Mouse (Mus musculus) ovary, adult 18-20 months (tissue): ENCODE data around the gene Gm17482.
A peak's percentile ranks its signal among the peaks of the same experiment; 100 is the strongest.

Source experiments
- DNase-seq: peaks from one replicate; pipeline ENCODE4 v3.0.0; 2022; ENCODE audit warnings: low spot score, mixed read lengths

The Gm17482 gene

GRCm38 (mm10) chr6:115245500-115246058 is 18.4 kb downstream of the Gm17482 start:
- no peak for DNase-seq

- DNase-seq = peak; percentile 36
Observed at GRCm38 (mm10) chr6:115251531-115251985, 24.4 kb downstream of the Gm17482 start.

GRCm38 (mm10) chr6:115252099-115252873 is 25.1 kb downstream of the Gm17482 start, which contains the start of gene Timp4:
Timp4 (minus strand) TSS chr6:115252205.
- DNase-seq = no peak

DNA sequence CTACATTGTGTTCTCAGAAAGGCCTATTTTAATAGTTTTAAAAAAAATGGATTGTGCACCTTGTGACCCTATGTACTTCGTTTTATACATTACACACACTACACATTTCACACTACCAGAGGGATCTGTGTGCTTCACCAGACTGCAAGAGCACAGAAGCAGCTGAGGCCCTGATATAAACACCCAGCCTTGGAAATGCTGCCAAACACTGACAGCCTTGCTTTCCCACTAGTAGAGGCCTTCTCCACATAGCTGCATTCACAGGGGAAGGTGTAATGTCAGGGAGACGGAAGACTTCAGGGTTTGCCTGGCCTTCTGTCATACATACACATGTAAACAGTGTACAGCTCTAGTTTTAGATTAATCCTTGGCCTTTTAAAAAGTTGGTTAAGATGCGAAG is 28.0 kb downstream of the Gm17482 start:
- DNase-seq = no peak

- no peak for DNase-seq
Observed at GRCm38 (mm10) chr6:115260507-115260906, 33.4 kb downstream of the Gm17482 start.

GRCm38 (mm10) chr6:115266791-115267190 is 39.6 kb downstream of the Gm17482 start:
- no peak for DNase-seq

DNA sequence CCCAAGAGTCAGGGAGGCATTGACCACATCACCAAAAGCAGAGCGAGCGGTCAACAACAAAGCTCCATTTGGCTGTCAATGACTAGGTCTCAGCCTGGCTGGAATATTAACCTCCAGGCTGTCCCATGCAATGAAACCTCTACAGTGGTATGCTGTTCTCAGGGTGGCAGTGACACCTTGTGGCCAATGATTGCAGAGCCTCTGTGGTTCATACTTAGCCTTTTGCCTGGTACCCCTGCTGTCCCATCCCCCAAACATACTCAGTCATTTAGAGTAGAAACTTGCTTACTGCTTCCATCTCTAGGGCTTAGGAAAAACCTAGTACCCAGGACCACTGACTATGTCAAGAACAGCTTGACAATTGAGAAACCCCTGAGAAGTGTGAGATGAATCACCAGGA is 40.8 kb downstream of the Gm17482 start:
- peak; percentile 36 for DNase-seq

GRCm38 (mm10) chr6:115268551-115269385 is 41.6 kb downstream of the Gm17482 start:
- no peak for DNase-seq

- no peak for DNase-seq
Observed at GRCm38 (mm10) chr6:115269561-115269960, 42.4 kb downstream of the Gm17482 start.

DNA sequence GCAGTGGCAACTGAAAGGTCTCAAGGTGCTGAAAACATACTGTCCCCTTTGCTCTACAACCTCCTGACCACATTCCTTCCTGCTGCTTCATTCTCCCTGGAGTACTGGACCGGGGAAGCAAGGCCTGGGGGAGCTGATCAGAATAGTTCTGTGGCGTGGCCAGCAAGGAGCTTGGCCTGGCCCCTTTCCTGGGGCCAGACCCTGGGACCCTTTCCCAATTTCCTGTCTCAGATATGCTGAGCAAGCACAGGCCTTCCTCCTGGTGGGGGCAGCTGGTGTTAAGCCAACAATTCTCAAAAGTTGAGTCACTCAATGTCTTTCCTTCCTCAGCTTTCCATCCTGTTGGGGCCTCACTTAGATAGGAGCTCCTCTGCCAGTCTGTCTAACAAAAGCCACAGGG is 42.9 kb downstream of the Gm17482 start:
- DNase-seq = no peak

DNA sequence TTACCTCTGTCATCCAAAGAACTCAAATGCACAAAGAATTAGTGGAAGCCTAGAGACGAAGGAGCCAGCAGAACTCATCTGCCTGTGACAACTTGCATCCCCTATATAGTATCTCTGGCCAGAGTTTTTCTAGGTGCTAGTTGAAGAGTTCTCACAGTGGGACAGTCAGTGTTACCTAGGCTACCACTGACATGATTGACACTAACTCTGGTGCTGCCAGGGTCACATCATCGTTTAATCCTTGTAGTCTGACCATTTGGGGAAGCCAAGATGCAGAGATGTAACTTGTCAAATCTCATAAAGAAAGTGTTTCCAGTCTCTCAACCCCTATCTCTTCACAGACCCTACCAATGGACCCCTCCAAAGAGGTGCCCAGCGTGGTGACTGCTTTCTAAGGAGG is 44.2 kb downstream of the Gm17482 start:
- no peak for DNase-seq

DNA sequence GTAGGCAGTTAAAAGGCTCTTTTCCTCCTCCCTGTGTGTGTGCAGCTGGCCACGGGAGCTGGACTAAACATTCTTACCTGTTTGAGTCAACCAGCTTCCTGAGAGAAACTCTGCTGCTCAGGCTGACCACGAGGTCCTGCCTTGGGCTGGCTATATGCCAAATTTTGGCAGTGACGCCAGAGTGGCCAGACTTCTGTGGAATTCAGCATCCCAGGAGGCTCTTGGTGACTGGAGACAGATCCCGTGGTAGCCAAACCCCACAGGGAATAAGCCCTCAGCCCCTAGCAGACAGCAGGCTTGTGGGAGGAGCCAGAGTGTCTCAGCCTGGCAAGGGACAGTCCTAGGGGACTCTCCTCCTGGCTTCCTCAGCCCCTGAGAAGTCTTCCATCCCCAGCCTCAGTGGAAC is 44.7 kb downstream of the Gm17482 start:
- DNase-seq = peak; percentile 24

DNA sequence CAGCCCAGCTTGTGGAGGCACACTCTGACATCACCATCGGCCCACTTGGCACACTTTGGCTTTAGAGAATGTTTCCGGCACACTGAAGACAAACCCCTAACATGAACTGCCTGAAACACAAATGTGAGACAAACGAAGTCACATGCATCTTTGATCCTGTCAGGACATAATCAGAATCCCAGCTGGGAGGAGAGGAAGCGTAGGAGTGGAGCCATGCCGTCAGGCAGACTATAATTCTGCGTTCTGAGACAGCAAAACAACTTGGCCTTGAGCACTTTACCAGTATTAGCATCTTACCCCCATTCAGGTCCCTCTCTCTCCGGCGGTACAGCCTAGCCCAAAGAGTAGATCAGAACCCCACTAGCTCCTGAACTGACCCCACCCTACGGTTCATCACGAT is 46.2 kb downstream of the Gm17482 start:
- DNase-seq = peak; percentile 31

DNA sequence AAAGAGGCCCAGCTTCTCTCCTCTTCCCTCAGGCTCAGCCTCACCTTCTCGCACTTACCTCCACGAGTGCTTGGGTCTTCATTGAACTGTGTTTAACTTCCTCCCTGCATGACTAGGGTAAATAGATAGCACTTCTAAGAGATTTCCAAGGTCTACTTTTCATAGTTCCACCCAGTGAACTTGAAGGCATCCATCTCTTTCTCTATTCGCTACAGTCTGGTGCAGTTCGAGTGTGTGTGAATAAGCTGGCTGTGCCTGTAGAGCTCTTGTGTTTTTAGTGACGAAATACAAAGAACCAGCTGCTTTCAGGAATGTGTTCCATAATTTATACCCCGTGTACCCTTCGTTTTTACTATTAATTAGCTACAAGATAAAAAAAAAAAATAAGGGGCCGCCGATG is 47.6 kb downstream of the Gm17482 start:
- DNase-seq = no peak

DNA sequence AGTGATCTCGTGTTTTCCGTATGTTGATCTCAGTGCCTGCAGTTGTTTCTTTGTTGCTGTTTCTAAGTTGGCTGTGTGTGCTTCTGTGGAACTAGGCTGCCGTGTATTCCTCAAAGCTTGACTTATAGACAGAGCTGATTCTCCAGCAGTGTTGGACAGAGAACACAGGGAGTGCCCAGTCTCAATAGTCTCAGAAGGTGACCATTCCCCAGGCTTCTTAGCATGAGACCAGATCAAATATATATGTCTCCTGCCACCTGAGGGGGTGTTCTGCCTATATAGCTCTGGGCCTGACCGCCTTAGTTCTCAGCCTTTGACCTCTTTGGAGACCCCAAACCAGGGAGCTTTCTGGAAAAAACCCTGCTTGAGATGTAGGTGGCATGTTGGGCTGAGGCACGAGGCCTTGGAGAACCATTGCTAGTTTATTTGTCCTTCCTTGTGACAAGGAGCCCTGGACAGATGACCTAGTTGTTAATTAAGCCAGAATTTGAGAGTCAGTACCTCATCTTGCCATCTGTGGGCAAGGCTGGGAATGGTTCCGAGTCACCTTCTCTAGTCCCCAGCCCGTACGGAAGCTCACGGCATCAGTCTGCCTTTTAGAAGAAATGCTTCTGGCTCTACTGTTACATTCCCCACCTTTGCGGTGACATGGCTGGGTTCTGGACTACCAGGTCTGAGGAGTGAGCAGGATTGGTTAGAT is 48.1 kb downstream of the Gm17482 start:
- DNase-seq = no peak

GRCm38 (mm10) chr6:115278086-115278485 is 50.9 kb downstream of the Gm17482 start:
- no peak for DNase-seq

DNA sequence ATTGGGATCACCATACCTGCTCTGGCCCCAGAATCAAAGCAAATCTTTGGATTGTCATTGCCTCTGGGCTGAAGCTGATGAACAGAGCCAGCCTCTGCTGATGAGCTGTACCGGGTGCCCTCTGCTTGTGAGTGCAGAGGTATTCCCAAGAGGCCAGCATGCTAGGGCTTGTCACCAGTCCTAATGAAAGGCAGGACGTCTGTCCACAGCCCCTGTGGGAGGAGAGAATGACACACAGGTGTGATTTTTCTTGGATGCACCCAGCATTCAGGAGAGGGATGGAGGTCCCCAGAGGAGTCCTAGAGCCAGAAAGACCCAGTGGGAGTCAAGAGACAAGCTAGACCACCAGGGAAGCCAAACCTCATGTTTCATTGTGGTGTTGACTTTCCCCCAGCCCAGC is 52.5 kb downstream of the Gm17482 start:
- DNase-seq = no peak

- no peak for DNase-seq
Observed at GRCm38 (mm10) chr6:115284153-115284552, 57.0 kb downstream of the Gm17482 start.

- no peak for DNase-seq
Observed at GRCm38 (mm10) chr6:115286441-115286840, 59.3 kb downstream of the Gm17482 start.

DNA sequence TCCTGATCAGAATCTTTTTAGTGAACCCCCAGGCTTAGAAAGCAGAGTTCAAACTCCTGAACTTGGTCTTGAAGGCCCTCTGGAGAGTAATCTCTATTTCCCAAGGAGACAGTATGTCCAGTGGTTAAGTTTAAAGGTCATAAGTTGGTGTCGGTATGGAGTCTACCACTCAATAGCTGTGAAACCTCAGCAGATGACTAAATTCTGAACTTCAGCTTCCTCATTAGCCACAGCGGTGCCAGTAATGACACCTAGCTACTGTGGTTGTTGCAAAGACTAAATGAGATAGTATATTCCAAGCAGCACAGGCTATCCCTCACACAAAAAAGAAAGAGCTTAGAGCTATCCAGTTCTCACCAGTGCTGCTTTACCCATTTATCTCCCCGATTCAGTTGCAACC is 61.1 kb downstream of the Gm17482 start:
- no peak for DNase-seq

DNA sequence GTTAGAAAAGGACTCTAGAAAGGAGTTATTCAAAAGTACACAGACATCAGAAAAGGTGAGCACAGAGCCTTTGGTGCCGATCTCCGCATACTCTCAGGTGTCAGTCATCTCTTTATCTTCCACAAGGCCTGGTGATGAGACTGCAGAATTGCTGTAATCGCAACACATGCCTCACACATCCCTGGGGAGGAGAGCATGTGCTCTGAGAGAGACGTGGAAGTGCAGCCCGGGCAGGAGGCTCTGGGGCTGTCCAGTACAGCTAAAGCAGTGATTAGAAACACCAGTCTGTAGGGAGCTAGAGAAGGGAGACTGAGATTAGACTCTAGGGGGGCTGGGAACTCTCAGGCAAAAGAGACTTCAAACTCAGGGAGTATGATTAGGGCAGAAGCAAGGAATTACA is 63.4 kb downstream of the Gm17482 start:
- DNase-seq = no peak

GRCm38 (mm10) chr6:115291068-115291467 is 63.9 kb downstream of the Gm17482 start:
- no peak for DNase-seq
